Mouse (Mus musculus): ENCODE measurements around the gene Gm4836. TPM values are rescaled to one million over a fixed set of nuclear protein-coding genes. Genes with fewer than 3 reads are reported as not detected.

Gene Gm4836
- not detected in 2 replicates for polyA plus RNA-seq (2012; rRNA removed)

GRCm38 (mm10) chrX:28293532-28293931 lies at the start of gene Gm4836:
Gene Gm4836, minus strand, starts transcription at chrX:28293632.

Data from ovary, adult 2 months (tissue).